Mouse (Mus musculus): ENCODE data around the gene Acsl3. TPM values are rescaled to one million over a fixed set of nuclear protein-coding genes. Genes with fewer than 3 reads are reported as not detected.

Gene Acsl3
- polyA plus RNA-seq, 1 experiment from 2014 or later, result 97.5 TPM

Other genes starting within 250 kb of the Acsl3 start
- 169 and 187 TPM in 2 replicates for gene Farsb, start 168.9 kb upstream of the Acsl3 start, polyA plus RNA-seq (2015; fragmentation: Nextera tagmentation; extraction: Ambion mirVana)
- gene Mogat1, start 146.8 kb upstream of the Acsl3 start, polyA plus RNA-seq (2015; fragmentation: Nextera tagmentation; extraction: Ambion mirVana), result not detected in 2 replicates
- gene BC035947, start 145.7 kb upstream of the Acsl3 start, polyA plus RNA-seq (2015; fragmentation: Nextera tagmentation; extraction: Ambion mirVana), result 0.45 and 0.56 TPM in 2 replicates
- gene Utp14b, start 213 bp downstream of the Acsl3 start, polyA plus RNA-seq (2015; fragmentation: Nextera tagmentation; extraction: Ambion mirVana), result 4.0 and 4.1 TPM in 2 replicates
- gene Kcne4, start 158.9 kb downstream of the Acsl3 start, polyA plus RNA-seq (2015; fragmentation: Nextera tagmentation; extraction: Ambion mirVana), result 5.7 and 6.3 TPM in 2 replicates

All from intestine, embryonic 15.5 days (tissue).